ENCODE assay signal across 15 mouse cellular contexts in genomic region chr17:71191651-71192419, GRCm38 (mm10). TPM values are rescaled to one million over a fixed set of nuclear protein-coding genes. Genes with fewer than 3 reads are reported as not detected.
DNase-seq lines count a peak whose midpoint lies in the region; ATAC-seq lines count a peak whose summit lies in the region.
"Had no signal": no experiment of that assay in that cellular context is flagged by ENCODE, and none has a peak within 500 bp of the region (broad histone marks: within the 10 kb centered on the region; RNA-seq: fewer than 3 reads in every experiment).

No protein-coding gene starts in this region.

- no peak for DNase-seq in embryonic facial prominence, embryonic 10.5 days (ENCODE audit: low spot score)
- DNase-seq in 3T3-L1 (ENCODE audit: low read depth, low spot score) (peak; percentile 92), MEL-GATA-1-ER (ENCODE audit: extremely low read depth, low read depth) (peak; percentile 57)
- no peak for DNase-seq in cerebellum, adult 11-12 months
- no peak for DNase-seq in kidney, postnatal 10 days
- DNase-seq in thymus, postnatal 4 days: no peak
- DNase-seq: heart, adult 11 months; kidney, postnatal 14 days; layer of hippocampus, postnatal 36 days; right cerebral cortex, postnatal 14 days; thymus, postnatal 36 days had no signal

- H3K4me2 ChIP-seq in embryonic facial prominence, embryonic 13.5 days: no peak overlapping the region
- H3K4me2 ChIP-seq in intestine, embryonic 16.5 days (ENCODE audit: low read depth, low read length): no peak overlapping the region
- H3K4me2 ChIP-seq: limb, embryonic 12.5 days had no signal

- WGBS in embryonic facial prominence, embryonic 13.5 days: 78% methylated on average over 8 of the region's 8 CpGs
- 79% methylated on average over 8 of the region's 8 CpGs for WGBS in embryonic facial prominence, embryonic 10.5 days
- 77% methylated on average over 8 of the region's 8 CpGs for WGBS in intestine, embryonic 16.5 days

- H3K27me3 ChIP-seq in embryonic facial prominence, embryonic 13.5 days: no peaks in the 10 kb centered on the region
- no peaks in the 10 kb centered on the region for H3K27me3 ChIP-seq in embryonic facial prominence, embryonic 10.5 days (replicated peaks; ENCODE audit: low read depth, poor library complexity, severe bottlenecking)
- no peaks in the 10 kb centered on the region for H3K27me3 ChIP-seq in intestine, embryonic 16.5 days (replicated peaks; ENCODE audit: control insufficient read depth, insufficient read depth, low read length)
- H3K27me3 ChIP-seq: limb, embryonic 12.5 days had no signal

- peak overlapping the region; percentile 1; the same call in 1 of the 2 replicates for H3K27ac ChIP-seq in embryonic facial prominence, embryonic 13.5 days
- no peak overlapping the region for H3K27ac ChIP-seq in embryonic facial prominence, embryonic 10.5 days (replicated peaks)
- H3K27ac ChIP-seq in intestine, embryonic 16.5 days (ENCODE audit: low read length): peak overlapping the region; percentile 77
- H3K27ac ChIP-seq: limb, embryonic 12.5 days had no signal

- peaks cover 39% of the 10 kb centered on the region for H3K4me1 ChIP-seq in embryonic facial prominence, embryonic 13.5 days
- H3K4me1 ChIP-seq in embryonic facial prominence, embryonic 10.5 days: peaks cover 22% of the 10 kb centered on the region; the same call in 1 of the 2 replicates
- H3K4me1 ChIP-seq in intestine, embryonic 16.5 days (ENCODE audit: control insufficient read depth, insufficient read depth, low read length): peaks cover 18% of the 10 kb centered on the region

- no peaks in the 10 kb centered on the region for H3K36me3 ChIP-seq in embryonic facial prominence, embryonic 13.5 days
- peaks cover 8% of the 10 kb centered on the region for H3K36me3 ChIP-seq in embryonic facial prominence, embryonic 10.5 days (replicated peaks)
- no peaks in the 10 kb centered on the region for H3K36me3 ChIP-seq in intestine, embryonic 16.5 days (ENCODE audit: control insufficient read depth, insufficient read depth, low read length)
- H3K36me3 ChIP-seq: limb, embryonic 12.5 days had no signal

- ATAC-seq in embryonic facial prominence, embryonic 13.5 days (ENCODE audit: insufficient number of reproducible peaks, insufficient read depth, low FRiP score, low TSS enrichment, low read depth): no peak
- ATAC-seq in intestine, embryonic 16.5 days: peak; percentile 69
- ATAC-seq: hindbrain, embryonic 16.5 days had no signal

- no peak overlapping the region for H3K4me3 ChIP-seq in embryonic facial prominence, embryonic 13.5 days
- H3K4me3 ChIP-seq in embryonic facial prominence, embryonic 10.5 days: no peak overlapping the region
- no peak overlapping the region for H3K4me3 ChIP-seq in intestine, embryonic 16.5 days (ENCODE audit: low read length)
- H3K4me3 ChIP-seq: limb, embryonic 12.5 days had no signal

- no peak overlapping the region for H3K9ac ChIP-seq in embryonic facial prominence, embryonic 13.5 days
- no peak overlapping the region for H3K9ac ChIP-seq in intestine, embryonic 16.5 days (ENCODE audit: low read depth, low read length)
- H3K9ac ChIP-seq: limb, embryonic 12.5 days had no signal

- 0 out of 2 replicates have a peak, but pooled peaks cover 8% of the 10 kb centered on the region for H3K9me3 ChIP-seq in embryonic facial prominence, embryonic 13.5 days
- H3K9me3 ChIP-seq in embryonic facial prominence, embryonic 10.5 days: peaks cover 10% of the 10 kb centered on the region; the same call in 1 of the 2 replicates
- H3K9me3 ChIP-seq in intestine, embryonic 16.5 days (ENCODE audit: control insufficient read depth, low read length): no peaks in the 10 kb centered on the region

RNA-seq across cellular contexts. Expression of gene Lpin2, which starts 9.5 kb away (rescaled TPM):
- 49.9 and 52.2 TPM in 2 replicates for polyA plus RNA-seq in embryonic facial prominence, embryonic 13.5 days (2015; fragmentation: Nextera tagmentation; extraction: Ambion mirVana)
- polyA plus RNA-seq in embryonic facial prominence, embryonic 10.5 days (2016; fragmentation: Nextera tagmentation; extraction: Ambion mirVana): 42.1 and 45.2 TPM in 2 replicates
- 19.2 and 22.7 TPM in 2 replicates for polyA plus RNA-seq in intestine, embryonic 16.5 days (2015; fragmentation: Nextera tagmentation; extraction: Ambion mirVana)

Comparison
In these comparisons a context has a peak if more than half of its experiments do, and no peak if none do; other contexts are left out.
1. DNase-seq: peak in 3T3-L1 (single experiment) and MEL-GATA-1-ER (single experiment); none in embryonic facial prominence, embryonic 10.5 days (single experiment), cerebellum, adult 11-12 months (single experiment), kidney, postnatal 10 days (single experiment) and thymus, postnatal 4 days (single experiment).